Mouse (Mus musculus): Measurements from ENCODE around the gene Arhgap10. TPM values are rescaled to one million over a fixed set of nuclear protein-coding genes. Genes with fewer than 3 reads are reported as not detected.

The Arhgap10 gene
- total and polyA plus RNA-seq, 2 experiments from 2014 or later = 3.3 to 4.5 TPM

- no peaks in the 10 kb centered on the region for H3K36me3 ChIP-seq (ENCODE audit: insufficient read depth)
- 90% methylated on average over 2 of the region's 2 CpGs for WGBS
- H3K27me3 ChIP-seq (ENCODE audit: insufficient read depth, low read length) = no peaks in the 10 kb centered on the region
- H3K9ac ChIP-seq = no peak overlapping the region
- no peak for TF ChIP-seq CTCF (IDR thresholded peaks at IDR 0.05; ENCODE audit: low read depth)
- H3K4me2 ChIP-seq (ENCODE audit: low read depth) = no peak overlapping the region
- ATAC-seq (no peak), DNase-seq (no peak)
- no peaks in the 10 kb centered on the region; the same call in 1 of the 2 replicates for H3K4me1 ChIP-seq (ENCODE audit: insufficient read depth)
- H3K4me3 ChIP-seq (ENCODE audit: low read depth, low read length) = no peak overlapping the region
- no peaks in the 10 kb centered on the region for H3K9me3 ChIP-seq (ENCODE audit: low read length)
- no peak overlapping the region for H3K27ac ChIP-seq (ENCODE audit: low read depth, low read length)
Measured at GRCm38 (mm10) chr8:77486749-77487148, 31.0 kb downstream of the Arhgap10 start.

GRCm38 (mm10) chr8:77484817-77485216 is 32.9 kb downstream of the Arhgap10 start:
- Histone ChIP-seq H3K4me1 (ENCODE audit: insufficient read depth) (no peaks in the 10 kb centered on the region; the same call in 1 of the 2 replicates), H3K27ac (ENCODE audit: low read depth, low read length) (no peak overlapping the region), H3K9ac (no peak overlapping the region), H3K4me2 (ENCODE audit: low read depth) (no peak overlapping the region), H3K36me3 (ENCODE audit: insufficient read depth) (no peaks in the 10 kb centered on the region), H3K27me3 (ENCODE audit: insufficient read depth, low read length) (no peaks in the 10 kb centered on the region), H3K9me3 (ENCODE audit: low read length) (no peaks in the 10 kb centered on the region), H3K4me3 (ENCODE audit: low read depth, low read length) (no peak overlapping the region)
- TF ChIP-seq CTCF (IDR thresholded peaks at IDR 0.05; ENCODE audit: low read depth) = no peak
- DNase-seq = no peak
- no peak for ATAC-seq
- WGBS = 64% methylated on average over 5 of the region's 5 CpGs

GRCm38 (mm10) chr8:77484266-77484665 is 33.5 kb downstream of the Arhgap10 start:
- Histone ChIP-seq H3K9me3 (ENCODE audit: low read length) (no peaks in the 10 kb centered on the region), H3K4me1 (ENCODE audit: insufficient read depth) (no peaks in the 10 kb centered on the region), H3K36me3 (ENCODE audit: insufficient read depth) (no peaks in the 10 kb centered on the region), H3K27ac (ENCODE audit: low read depth, low read length) (no peak overlapping the region), H3K9ac (no peak overlapping the region), H3K27me3 (ENCODE audit: insufficient read depth, low read length) (no peaks in the 10 kb centered on the region), H3K4me3 (ENCODE audit: low read depth, low read length) (no peak overlapping the region), H3K4me2 (ENCODE audit: low read depth) (no peak overlapping the region)
- WGBS = 53% methylated on average over 7 of the region's 7 CpGs
- DNase-seq (no peak), ATAC-seq (no peak)
- TF ChIP-seq CTCF (IDR thresholded peaks at IDR 0.05; ENCODE audit: low read depth) = no peak

- no peak overlapping the region for H3K4me3 ChIP-seq (ENCODE audit: low read depth, low read length)
- 91% methylated on average over 4 of the region's 4 CpGs for WGBS
- DNase-seq (no peak), ATAC-seq (no peak)
- no peak overlapping the region for H3K4me2 ChIP-seq (ENCODE audit: low read depth)
- no peaks in the 10 kb centered on the region for H3K36me3 ChIP-seq (ENCODE audit: insufficient read depth)
- H3K27me3 ChIP-seq (ENCODE audit: insufficient read depth, low read length) = no peaks in the 10 kb centered on the region
- H3K4me1 ChIP-seq (ENCODE audit: insufficient read depth) = no peaks in the 10 kb centered on the region
- no peak overlapping the region for H3K9ac ChIP-seq
- no peak for TF ChIP-seq CTCF (IDR thresholded peaks at IDR 0.05; ENCODE audit: low read depth)
- no peak overlapping the region for H3K27ac ChIP-seq (ENCODE audit: low read depth, low read length)
- no peaks in the 10 kb centered on the region for H3K9me3 ChIP-seq (ENCODE audit: low read length)
Measured at GRCm38 (mm10) chr8:77483676-77484075, 34.1 kb downstream of the Arhgap10 start.

- H3K4me2 ChIP-seq (ENCODE audit: low read depth) = no peak overlapping the region
- DNase-seq (no peak), ATAC-seq (peak; percentile 27; the same call in 1 of the 2 replicates)
- no peak overlapping the region for H3K4me3 ChIP-seq (ENCODE audit: low read depth, low read length)
- 73% methylated on average over 6 of the region's 6 CpGs for WGBS
- TF ChIP-seq CTCF (IDR thresholded peaks at IDR 0.05; ENCODE audit: low read depth) = no peak
- no peaks in the 10 kb centered on the region for H3K4me1 ChIP-seq (ENCODE audit: insufficient read depth)
- H3K9ac ChIP-seq = no peak overlapping the region
- no peaks in the 10 kb centered on the region for H3K36me3 ChIP-seq (ENCODE audit: insufficient read depth)
- no peaks in the 10 kb centered on the region for H3K9me3 ChIP-seq (ENCODE audit: low read length)
- H3K27ac ChIP-seq (ENCODE audit: low read depth, low read length) = no peak overlapping the region
- H3K27me3 ChIP-seq (ENCODE audit: insufficient read depth, low read length) = no peaks in the 10 kb centered on the region
Measured at GRCm38 (mm10) chr8:77481791-77482190, 36.0 kb downstream of the Arhgap10 start.

GRCm38 (mm10) chr8:77479995-77480394 is 37.8 kb downstream of the Arhgap10 start:
- Histone ChIP-seq H3K4me1 (ENCODE audit: insufficient read depth) (no peaks in the 10 kb centered on the region), H3K4me3 (ENCODE audit: low read depth, low read length) (no peak overlapping the region), H3K27me3 (ENCODE audit: insufficient read depth, low read length) (no peaks in the 10 kb centered on the region), H3K27ac (ENCODE audit: low read depth, low read length) (no peak overlapping the region), H3K9me3 (ENCODE audit: low read length) (no peaks in the 10 kb centered on the region), H3K4me2 (ENCODE audit: low read depth) (no peak overlapping the region), H3K36me3 (ENCODE audit: insufficient read depth) (no peaks in the 10 kb centered on the region), H3K9ac (no peak overlapping the region)
- TF ChIP-seq CTCF (IDR thresholded peaks at IDR 0.05; ENCODE audit: low read depth) = no peak
- DNase-seq (no peak), ATAC-seq (no peak)
- WGBS = 88% methylated on average over 9 of the region's 9 CpGs

GRCm38 (mm10) chr8:77478913-77479273 is 38.9 kb downstream of the Arhgap10 start:
- Histone ChIP-seq H3K4me1 (ENCODE audit: insufficient read depth) (no peaks in the 10 kb centered on the region), H3K27me3 (ENCODE audit: insufficient read depth, low read length) (no peaks in the 10 kb centered on the region), H3K4me3 (ENCODE audit: low read depth, low read length) (no peak overlapping the region), H3K36me3 (ENCODE audit: insufficient read depth) (no peaks in the 10 kb centered on the region), H3K9me3 (ENCODE audit: low read length) (no peaks in the 10 kb centered on the region), H3K9ac (no peak overlapping the region), H3K4me2 (ENCODE audit: low read depth) (no peak overlapping the region), H3K27ac (ENCODE audit: low read depth, low read length) (no peak overlapping the region)
- no peak for DNase-seq
- 63% methylated on average over 2 of the region's 2 CpGs for WGBS
- ATAC-seq = no peak
- TF ChIP-seq CTCF (IDR thresholded peaks at IDR 0.05; ENCODE audit: low read depth) = no peak

Measured in forebrain, postnatal 0 days (tissue).